Mouse (Mus musculus) midbrain, embryonic 14.5 days (tissue): Measurements from ENCODE around the gene Dock10. TPM values are rescaled to one million over a fixed set of nuclear protein-coding genes. Genes with fewer than 3 reads are reported as not detected.

Experiments used
- ATAC-seq: fragments of 200-750 bp; cut with Nextera tagmentation; 2 replicates; pipeline ENCODE4 v1.8.0; 2017; ENCODE audit warnings: moderate number of reproducible peaks, moderate library complexity; ENCODE audit not compliant: low FRiP score, low TSS enrichment
- DNase-seq: peaks from one replicate; pipeline ENCODE4 v3.0.0-alpha.2; 2015
- H3K27ac ChIP-seq: fragments of 300-500 bp; sonication (generic); replicated peaks from 2 replicates; pipeline ENCODE4 v1.5.1; 2014; ENCODE audit warnings: mild to moderate bottlenecking, low read depth, low read length, moderate library complexity
- H3K27me3 ChIP-seq: fragments of 300-500 bp; sonication (generic); 2 replicates; pipeline ENCODE4 v1.6.1; 2014; ENCODE audit warnings: low read length, control low read depth, mixed read lengths; ENCODE audit not compliant: control insufficient read depth, insufficient read depth
- H3K36me3 ChIP-seq: fragments of 300-500 bp; sonication (generic); 2 replicates; pipeline ENCODE4 v1.6.1; 2014; ENCODE audit warnings: low read length, control low read depth; ENCODE audit not compliant: control insufficient read depth, insufficient read depth
- H3K4me1 ChIP-seq: fragments of 300-500 bp; sonication (generic); 2 replicates; pipeline ENCODE4 v1.6.1; 2014; ENCODE audit warnings: mild to moderate bottlenecking, antibody characterized with exemption, low read length, control low read depth; ENCODE audit not compliant: control insufficient read depth, insufficient read depth
- H3K4me2 ChIP-seq: fragments of 300-500 bp; sonication (generic); 2 replicates; pipeline ENCODE4 v1.6.1; 2014; ENCODE audit warnings: mild to moderate bottlenecking, low read length, moderate library complexity
- H3K4me3 ChIP-seq: fragments of 300-500 bp; sonication (generic); replicated peaks from 2 replicates; pipeline ENCODE4 v1.5.1; 2014; ENCODE audit warnings: low read depth, low read length
- H3K9ac ChIP-seq: fragments of 300-500 bp; sonication (generic); replicated peaks from 2 replicates; pipeline ENCODE4 v1.6.1; 2014; ENCODE audit warnings: mild to moderate bottlenecking, low read length, moderate library complexity
- H3K9me3 ChIP-seq: fragments of 300-500 bp; sonication (generic); 2 replicates; pipeline ENCODE4 v1.6.1; 2016; ENCODE audit warnings: low read length, control low read depth, mixed read lengths; ENCODE audit not compliant: control insufficient read depth
- WGBS: fragments of 180-500 bp; shearing (Covaris S2); extraction: QIAGEN DNeasy Blood & Tissue Kit; methylation state at CpG from one replicate; pipeline ENCODE4 v1.1.7; 2014; 5-methylcytosine and 5-hydroxymethylcytosine counted together
- polyA plus RNA-seq: library from polyadenylated mRNA; unstranded; fragments of >200 nt; fragmentation: Nextera tagmentation; extraction: Ambion mirVana; gene quantifications from 2 replicates; pipeline ENCODE4 v1.2.1, GENCODE M21; 2014

Gene Dock10
- polyA plus RNA-seq, 1 experiment from 2014 or later = 3.1 TPM

- Histone ChIP-seq H3K27me3 (no peaks in the 10 kb centered on the region), H3K9ac (no peak overlapping the region), H3K4me3 (no peak overlapping the region), H3K9me3 (no peaks in the 10 kb centered on the region), H3K36me3 (no peaks in the 10 kb centered on the region), H3K27ac (no peak overlapping the region), H3K4me1 (no peaks in the 10 kb centered on the region), H3K4me2 (no peak overlapping the region)
- DNase-seq (no peak), ATAC-seq (no peak)
- 82% methylated on average over 5 of the region's 5 CpGs for WGBS
These were observed 20.4 kb downstream of the Dock10 start for GRCm38 (mm10) chr1:80737812-80738391.

GRCm38 (mm10) chr1:80730582-80730981 is 27.7 kb downstream of the Dock10 start:
- ATAC-seq (no peak), DNase-seq (no peak)
- 66% methylated on average over 5 of the region's 5 CpGs for WGBS

GRCm38 (mm10) chr1:80730174-80730573 is 28.2 kb downstream of the Dock10 start:
- Histone ChIP-seq H3K27me3 (no peaks in the 10 kb centered on the region), H3K27ac (no peak overlapping the region), H3K4me2 (no peak overlapping the region), H3K4me1 (no peaks in the 10 kb centered on the region), H3K9me3 (no peaks in the 10 kb centered on the region), H3K4me3 (no peak overlapping the region), H3K9ac (no peak overlapping the region), H3K36me3 (no peaks in the 10 kb centered on the region)
- 95% methylated on average over 4 of the region's 4 CpGs for WGBS
- DNase-seq (no peak), ATAC-seq (no peak)

More at GRCm38 (mm10) chr1:80730582-80730981, 27.7 kb downstream of the Dock10 start:
- Histone ChIP-seq H3K4me2 (no peak overlapping the region), H3K27me3 (no peaks in the 10 kb centered on the region), H3K9me3 (no peaks in the 10 kb centered on the region), H3K9ac (no peak overlapping the region), H3K36me3 (no peaks in the 10 kb centered on the region), H3K4me3 (no peak overlapping the region), H3K4me1 (no peaks in the 10 kb centered on the region), H3K27ac (no peak overlapping the region)

- no peak overlapping the region for H3K27ac ChIP-seq
- no peak overlapping the region for H3K9ac ChIP-seq
- no peak overlapping the region for H3K4me3 ChIP-seq
- no peaks in the 10 kb centered on the region for H3K27me3 ChIP-seq
- ATAC-seq (no peak), DNase-seq (no peak)
- H3K9me3 ChIP-seq = no peaks in the 10 kb centered on the region
- H3K4me2 ChIP-seq = no peak overlapping the region
- H3K36me3 ChIP-seq = no peaks in the 10 kb centered on the region
- WGBS = 46% methylated on average over 1 of the region's 1 CpGs
- no peaks in the 10 kb centered on the region for H3K4me1 ChIP-seq
These were observed 30.1 kb downstream of the Dock10 start for GRCm38 (mm10) chr1:80728183-80728582.

GRCm38 (mm10) chr1:80727403-80727802 is 30.9 kb downstream of the Dock10 start:
- ATAC-seq = no peak
- no peak for DNase-seq
- H3K4me2 ChIP-seq = no peak overlapping the region
- H3K27ac ChIP-seq = no peak overlapping the region
- 83% methylated on average over 4 of the region's 4 CpGs for WGBS
- no peak overlapping the region for H3K4me3 ChIP-seq
- no peaks in the 10 kb centered on the region for H3K36me3 ChIP-seq
- H3K9ac ChIP-seq = no peak overlapping the region
- no peaks in the 10 kb centered on the region for H3K27me3 ChIP-seq
- no peaks in the 10 kb centered on the region for H3K4me1 ChIP-seq
- H3K9me3 ChIP-seq = no peaks in the 10 kb centered on the region

- ATAC-seq = no peak
- WGBS = 31% methylated on average over 4 of the region's 4 CpGs
These were observed 35.7 kb downstream of the Dock10 start for GRCm38 (mm10) chr1:80722647-80723046.

GRCm38 (mm10) chr1:80722001-80722400 is 36.3 kb downstream of the Dock10 start:
- H3K9ac ChIP-seq = no peak overlapping the region
- no peaks in the 10 kb centered on the region for H3K36me3 ChIP-seq
- H3K27ac ChIP-seq = no peak overlapping the region
- H3K4me3 ChIP-seq = no peak overlapping the region
- ATAC-seq (no peak), DNase-seq (no peak)
- H3K9me3 ChIP-seq = no peaks in the 10 kb centered on the region
- no peak overlapping the region for H3K4me2 ChIP-seq
- no peaks in the 10 kb centered on the region for H3K27me3 ChIP-seq
- no peaks in the 10 kb centered on the region for H3K4me1 ChIP-seq
- WGBS = 90% methylated on average over 1 of the region's 1 CpGs

More at GRCm38 (mm10) chr1:80722647-80723046, 35.7 kb downstream of the Dock10 start:
- no peak overlapping the region for H3K4me2 ChIP-seq
- no peaks in the 10 kb centered on the region for H3K9me3 ChIP-seq
- no peak overlapping the region for H3K9ac ChIP-seq
- no peak overlapping the region for H3K4me3 ChIP-seq
- DNase-seq = peak; percentile 62
- H3K27ac ChIP-seq = no peak overlapping the region
- H3K36me3 ChIP-seq = no peaks in the 10 kb centered on the region
- no peaks in the 10 kb centered on the region for H3K27me3 ChIP-seq
- no peaks in the 10 kb centered on the region for H3K4me1 ChIP-seq

GRCm38 (mm10) chr1:80721181-80721580 is 37.1 kb downstream of the Dock10 start:
- Histone ChIP-seq H3K9ac (no peak overlapping the region), H3K27me3 (no peaks in the 10 kb centered on the region), H3K36me3 (no peaks in the 10 kb centered on the region), H3K4me1 (no peaks in the 10 kb centered on the region), H3K4me3 (no peak overlapping the region), H3K27ac (no peak overlapping the region), H3K4me2 (no peak overlapping the region), H3K9me3 (no peaks in the 10 kb centered on the region)
- DNase-seq = no peak
- no peak for ATAC-seq
- WGBS = 81% methylated on average over 2 of the region's 2 CpGs

GRCm38 (mm10) chr1:80720146-80720545 is 38.2 kb downstream of the Dock10 start:
- H3K4me2 ChIP-seq = no peak overlapping the region
- no peaks in the 10 kb centered on the region for H3K9me3 ChIP-seq
- ATAC-seq = no peak
- H3K4me3 ChIP-seq = no peak overlapping the region
- no peaks in the 10 kb centered on the region for H3K27me3 ChIP-seq
- no peak for DNase-seq
- no peaks in the 10 kb centered on the region for H3K36me3 ChIP-seq
- H3K4me1 ChIP-seq = no peaks in the 10 kb centered on the region
- no peak overlapping the region for H3K27ac ChIP-seq
- H3K9ac ChIP-seq = no peak overlapping the region
